Mouse (Mus musculus): ENCODE measurements at regions not wholly inside any gene's neighbourhood (a gene's known extent, or its start where the extent isn't known, plus 50 kb on each side); places are given as distances from the start of the nearest gene placed in this dataset.

GRCm38 (mm10) chr15:96774664-96775063 lies 75.1 kb upstream of the Slc38a2 start:
- DNase-seq (ENCODE audit: low spot score in 2 of 2) = no peak

GRCm38 (mm10) chr15:96773656-96774055 lies 74.1 kb upstream of the Slc38a2 start:
- no peak for DNase-seq (ENCODE audit: low spot score in 2 of 2)

GRCm38 (mm10) chr15:96772701-96773100 lies 73.2 kb upstream of the Slc38a2 start:
- no peak for DNase-seq (ENCODE audit: low spot score in 2 of 2)

GRCm38 (mm10) chr15:96770786-96771185 lies 71.3 kb upstream of the Slc38a2 start:
- no peak for DNase-seq (ENCODE audit: low spot score in 2 of 2)

- no peak for DNase-seq (ENCODE audit: low spot score in 2 of 2)
These were observed 70.8 kb upstream of the Slc38a2 start for GRCm38 (mm10) chr15:96770299-96770698.

GRCm38 (mm10) chr15:96769751-96770150 lies 70.2 kb upstream of the Slc38a2 start:
- DNase-seq (ENCODE audit: low spot score in 2 of 2) = no peak

GRCm38 (mm10) chr15:96768301-96768993 lies 68.9 kb upstream of the Slc38a2 start:
- DNase-seq (ENCODE audit: low spot score in 2 of 2) = peak in 1 of 2 experiments; percentile 9

- no peak for DNase-seq (ENCODE audit: low spot score in 2 of 2)
These were observed 67.7 kb upstream of the Slc38a2 start for GRCm38 (mm10) chr15:96767188-96767587.

- no peak for DNase-seq (ENCODE audit: low spot score in 2 of 2)
These were observed 66.7 kb upstream of the Slc38a2 start for GRCm38 (mm10) chr15:96766238-96766637.

GRCm38 (mm10) chr15:96763611-96764010 lies 64.1 kb upstream of the Slc38a2 start:
- no peak for DNase-seq (ENCODE audit: low spot score in 2 of 2)

- no peak for DNase-seq (ENCODE audit: low spot score in 2 of 2)
These were observed 59.8 kb upstream of the Slc38a2 start for GRCm38 (mm10) chr15:96759078-96759995.

GRCm38 (mm10) chr15:96757446-96758198 lies 58.1 kb upstream of the Slc38a2 start:
- no peak for DNase-seq (ENCODE audit: low spot score in 2 of 2)

GRCm38 (mm10) chr15:96756456-96756855 lies 56.9 kb upstream of the Slc38a2 start:
- DNase-seq (ENCODE audit: low spot score in 2 of 2) = no peak

GRCm38 (mm10) chr15:96755951-96756350 lies 56.4 kb upstream of the Slc38a2 start:
- no peak for DNase-seq (ENCODE audit: low spot score in 2 of 2)

- DNase-seq (ENCODE audit: low spot score in 2 of 2) = no peak
These were observed 55.9 kb upstream of the Slc38a2 start for GRCm38 (mm10) chr15:96755322-96755942.

- no peak for DNase-seq (ENCODE audit: low spot score in 2 of 2)
These were observed 54.5 kb upstream of the Slc38a2 start for GRCm38 (mm10) chr15:96754079-96754478.

- no peak for DNase-seq (ENCODE audit: low spot score in 2 of 2)
These were observed 53.2 kb upstream of the Slc38a2 start for GRCm38 (mm10) chr15:96752719-96753118.

GRCm38 (mm10) chr15:96752062-96752358 lies 52.5 kb upstream of the Slc38a2 start:
- no peak for DNase-seq (ENCODE audit: low spot score in 2 of 2)

GRCm38 (mm10) chr15:96751243-96752061 lies 51.9 kb upstream of the Slc38a2 start:
- no peak for DNase-seq (ENCODE audit: low spot score in 2 of 2)

- DNase-seq (ENCODE audit: low spot score in 2 of 2) = no peak
These were observed 50.2 kb upstream of the Slc38a2 start for GRCm38 (mm10) chr15:96749534-96750256.
